Mouse (Mus musculus) thymus, postnatal 36 days (tissue): ENCODE measurements around the gene Gm49368.
"Not testable (repeated sequence)": the region's sequence is repeated elsewhere in the genome, so short reads cannot be mapped to it uniquely, and the experiment has no call there.

Experiments used
- DNase-seq, 2 experiments: peaks; one replicate each; pipeline ENCODE4 v3.0.0; 2022; ENCODE audit warnings: mixed read lengths in 2 of 2

Gene Gm49368

GRCm38 (mm10) chr7:128062456-128062855 lies at the start of gene Gm49368, which contains the start of gene Itgam:
Gene Gm49368, plus strand, starts transcription at chr7:128062683.
Gene Itgam, plus strand, starts transcription at chr7:128062640.
- peak in 1 of 2 experiments; percentile 49 for DNase-seq

- peak in 1 of 2 experiments; percentile 42 for DNase-seq
Measured at GRCm38 (mm10) chr7:128013116-128013515, 49.4 kb upstream of the Gm49368 start.

GRCm38 (mm10) chr7:128016134-128016533 lies 46.3 kb upstream of the Gm49368 start:
- not testable (repeated sequence) for DNase-seq

GRCm38 (mm10) chr7:128016650-128017049 lies 45.8 kb upstream of the Gm49368 start:
- no peak for DNase-seq

- DNase-seq, result no peak
Measured at GRCm38 (mm10) chr7:128018275-128018674, 44.2 kb upstream of the Gm49368 start.

- no peak for DNase-seq
Measured at GRCm38 (mm10) chr7:128019187-128019586, 43.3 kb upstream of the Gm49368 start.

- no peak for DNase-seq
Measured at GRCm38 (mm10) chr7:128022974-128023373, 39.5 kb upstream of the Gm49368 start.

GRCm38 (mm10) chr7:128023565-128023964 lies 38.9 kb upstream of the Gm49368 start:
- no peak for DNase-seq

- no peak for DNase-seq
Measured at GRCm38 (mm10) chr7:128024364-128024763, 38.1 kb upstream of the Gm49368 start.

GRCm38 (mm10) chr7:128024932-128025331 lies 37.6 kb upstream of the Gm49368 start:
- DNase-seq, result no peak

GRCm38 (mm10) chr7:128025381-128025780 lies 37.1 kb upstream of the Gm49368 start:
- no peak for DNase-seq

GRCm38 (mm10) chr7:128031403-128031976 lies 31.0 kb upstream of the Gm49368 start:
- DNase-seq, result no peak

- DNase-seq, result no peak
Measured at GRCm38 (mm10) chr7:128032290-128032988, 30.0 kb upstream of the Gm49368 start.

- no peak for DNase-seq
Measured at GRCm38 (mm10) chr7:128032989-128033293, 29.5 kb upstream of the Gm49368 start.

- no peak for DNase-seq
Measured at GRCm38 (mm10) chr7:128033616-128034015, 28.9 kb upstream of the Gm49368 start.

- DNase-seq, result peak in 1 of 2 experiments; percentile 38
Measured at GRCm38 (mm10) chr7:128042161-128042820, 20.2 kb upstream of the Gm49368 start.

GRCm38 (mm10) chr7:128044142-128044785 lies 18.2 kb upstream of the Gm49368 start:
- DNase-seq, result peak; percentile 51 to 52

- DNase-seq, result no peak
Measured at GRCm38 (mm10) chr7:128045640-128046039, 16.8 kb upstream of the Gm49368 start.

- no peak for DNase-seq
Measured at GRCm38 (mm10) chr7:128048819-128049218, 13.7 kb upstream of the Gm49368 start.

GRCm38 (mm10) chr7:128049254-128049653 lies 13.2 kb upstream of the Gm49368 start:
- no peak for DNase-seq

GRCm38 (mm10) chr7:128050739-128051138 lies 11.7 kb upstream of the Gm49368 start:
- peak in 1 of 2 experiments; percentile 45 for DNase-seq

- DNase-seq, result no peak
Measured at GRCm38 (mm10) chr7:128053061-128053460, 9.4 kb upstream of the Gm49368 start.

GRCm38 (mm10) chr7:128056917-128057444 lies 5.5 kb upstream of the Gm49368 start:
- DNase-seq, result no peak
